Mouse (Mus musculus) liver, adult 2 months (tissue): ENCODE measurements at regions not wholly inside any gene's neighbourhood (a gene's known extent, or its start where the extent isn't known, plus 50 kb on each side); places are given as distances from the start of the nearest gene placed in this dataset.
"Not testable (repeated sequence)": the region's sequence is repeated elsewhere in the genome, so short reads cannot be mapped to it uniquely, and the experiment has no call there.

ENCODE experiments used
- DNase-seq: peaks from one replicate; pipeline ENCODE4 v3.0.0-alpha.2; 2011; ENCODE audit warnings: low read depth, low spot score; ENCODE audit errors: extremely low read depth
- H3K27ac ChIP-seq: fragments of 200-500 bp; replicated peaks from 2 replicates; pipeline ENCODE4 v1.5.1; 2012; ENCODE audit warnings: low read depth, mild to moderate bottlenecking, control low read depth, inconsistent platforms, low read length; ENCODE audit not compliant: insufficient read depth
- H3K27me3 ChIP-seq: fragments of 200-500 bp; 2 replicates; pipeline ENCODE4 v1.6.1; 2012; ENCODE audit warnings: mild to moderate bottlenecking, moderate library complexity, low read length, inconsistent platforms; ENCODE audit not compliant: control insufficient read depth, insufficient read depth
- H3K36me3 ChIP-seq: fragments of 200-500 bp; 2 replicates; pipeline ENCODE4 v1.6.1; 2012; ENCODE audit warnings: low read length, inconsistent platforms; ENCODE audit not compliant: control insufficient read depth, insufficient read depth
- H3K4me1 ChIP-seq: fragments of 200-500 bp; 2 replicates; pipeline ENCODE4 v1.6.1; 2011; ENCODE audit warnings: low read length; ENCODE audit not compliant: control insufficient read depth, insufficient read depth
- H3K4me3 ChIP-seq: fragments of 200-500 bp; 2 replicates; pipeline ENCODE4 v1.5.1; 2011; ENCODE audit warnings: low read depth, mild to moderate bottlenecking, control low read depth, low read length, moderate library complexity; ENCODE audit not compliant: insufficient read depth
- H3K79me2 ChIP-seq: fragments of 200-500 bp; 2 replicates; pipeline ENCODE4 v1.6.1; 2012; ENCODE audit warnings: inconsistent platforms, mild to moderate bottlenecking, low read length, moderate library complexity; ENCODE audit not compliant: control insufficient read depth, insufficient read depth
- H3K9ac ChIP-seq: fragments of 200-500 bp; 2 replicates; pipeline ENCODE4 v1.6.1; 2012; ENCODE audit warnings: low read depth, mild to moderate bottlenecking, control low read depth, inconsistent platforms, low read length
- CTCF ChIP-seq: fragments of 200-500 bp; IDR thresholded peaks from 2 replicates; pipeline ENCODE4 v1.5.1; 2011; ENCODE audit warnings: low read depth, low read length, control low read depth
- POLR2A ChIP-seq: fragments of 200-500 bp; IDR thresholded peaks from 2 replicates; pipeline ENCODE4 v1.6.1; 2011; ENCODE audit warnings: low read length, control low read depth; ENCODE audit not compliant: insufficient read depth; ENCODE audit errors: extremely low read depth
- WGBS: fragments of 180-500 bp; shearing (Covaris S2); methylation state at CpG from one replicate; pipeline ENCODE4 v1.1.7; 2018; 5-methylcytosine and 5-hydroxymethylcytosine counted together

- H3K36me3 ChIP-seq = no peaks in the 10 kb centered on the region
- no peak overlapping the region for H3K9ac ChIP-seq
- no peaks in the 10 kb centered on the region; the same call in 1 of the 2 replicates for H3K4me1 ChIP-seq
- no peak overlapping the region for H3K4me3 ChIP-seq
- no peak overlapping the region for H3K27ac ChIP-seq
- H3K27me3 ChIP-seq = no peaks in the 10 kb centered on the region
- no peaks in the 10 kb centered on the region for H3K79me2 ChIP-seq
- no peak for DNase-seq
- 93% methylated on average over 7 of the region's 7 CpGs for WGBS
- no peak for TF ChIP-seq CTCF
- no peak for TF ChIP-seq POLR2A
These were observed 84.5 kb upstream of the Nt5e start for GRCm38 (mm10) chr9:88242530-88242929.

- Histone ChIP-seq H3K36me3 (no peaks in the 10 kb centered on the region), H3K4me1 (no peaks in the 10 kb centered on the region; the same call in 1 of the 2 replicates), H3K27me3 (no peaks in the 10 kb centered on the region), H3K79me2 (no peaks in the 10 kb centered on the region), H3K9ac (no peak overlapping the region), H3K27ac (no peak overlapping the region), H3K4me3 (no peak overlapping the region)
- WGBS = 73% methylated on average over 3 of the region's 3 CpGs
- DNase-seq = no peak
- no peak for TF ChIP-seq CTCF
- TF ChIP-seq POLR2A = no peak
These were observed 82.5 kb upstream of the Nt5e start for GRCm38 (mm10) chr9:88244492-88244891.

GRCm38 (mm10) chr9:88255948-88256347, 71.0 kb upstream of the Nt5e start:
- Histone ChIP-seq H3K4me1 (peaks cover 2% of the 10 kb centered on the region; the same call in 1 of the 2 replicates), H3K36me3 (no peaks in the 10 kb centered on the region), H3K79me2 (no peaks in the 10 kb centered on the region), H3K27ac (no peak overlapping the region), H3K27me3 (no peaks in the 10 kb centered on the region), H3K9ac (no peak overlapping the region), H3K4me3 (no peak overlapping the region)
- TF ChIP-seq CTCF (no peak), POLR2A (no peak)
- DNase-seq = no peak
- WGBS = 73% methylated on average over 7 of the region's 7 CpGs

- 34% methylated on average over 4 of the region's 4 CpGs for WGBS
- no peak for TF ChIP-seq CTCF
- Histone ChIP-seq H3K4me1 (peaks cover 2% of the 10 kb centered on the region; the same call in 1 of the 2 replicates), H3K79me2 (no peaks in the 10 kb centered on the region), H3K36me3 (no peaks in the 10 kb centered on the region), H3K27ac (no peak overlapping the region), H3K4me3 (no peak overlapping the region), H3K9ac (no peak overlapping the region), H3K27me3 (0 out of 2 replicates have a peak, but pooled peaks cover 2% of the 10 kb centered on the region)
- peak; percentile 34 for DNase-seq
These were observed 67.4 kb upstream of the Nt5e start for GRCm38 (mm10) chr9:88259627-88260026.

GRCm38 (mm10) chr9:88260072-88260635, 66.8 kb upstream of the Nt5e start:
- 42% methylated on average over 2 of the region's 2 CpGs for WGBS
- Histone ChIP-seq H3K36me3 (no peaks in the 10 kb centered on the region), H3K4me3 (no peak overlapping the region), H3K27me3 (0 out of 2 replicates have a peak, but pooled peaks cover 2% of the 10 kb centered on the region), H3K79me2 (no peaks in the 10 kb centered on the region), H3K4me1 (peaks cover 2% of the 10 kb centered on the region; the same call in 1 of the 2 replicates), H3K9ac (no peak overlapping the region), H3K27ac (no peak overlapping the region)
- DNase-seq = peak; percentile 24
- no peak for TF ChIP-seq CTCF
- no peak for TF ChIP-seq POLR2A

GRCm38 (mm10) chr9:88262461-88262860, 64.5 kb upstream of the Nt5e start:
- no peak overlapping the region for H3K4me3 ChIP-seq
- no peak for TF ChIP-seq CTCF
- TF ChIP-seq POLR2A = no peak
- no peaks in the 10 kb centered on the region for H3K36me3 ChIP-seq
- peaks cover 2% of the 10 kb centered on the region; the same call in 1 of the 2 replicates for H3K4me1 ChIP-seq
- 0 out of 2 replicates have a peak, but pooled peaks cover 2% of the 10 kb centered on the region for H3K27me3 ChIP-seq
- H3K79me2 ChIP-seq = no peaks in the 10 kb centered on the region
- 96% methylated on average over 3 of the region's 3 CpGs for WGBS
- DNase-seq = no peak
- H3K27ac ChIP-seq = no peak overlapping the region
- no peak overlapping the region for H3K9ac ChIP-seq

- H3K79me2 ChIP-seq, H3K4me1 ChIP-seq, H3K27me3 ChIP-seq, DNase-seq, H3K9ac ChIP-seq, H3K36me3 ChIP-seq, H3K27ac ChIP-seq, H3K4me3 ChIP-seq: not testable (repeated sequence)
- WGBS = 95% methylated on average over 1 of the region's 1 CpGs
These were observed 60.7 kb upstream of the Nt5e start for GRCm38 (mm10) chr9:88266346-88266745.
